Mouse (Mus musculus): ENCODE data around the gene Nusap1. TPM values are rescaled to one million over a fixed set of nuclear protein-coding genes. Genes with fewer than 3 reads are reported as not detected.
"Not testable (repeated sequence)": the region's sequence is repeated elsewhere in the genome, so short reads cannot be mapped to it uniquely, and the experiment has no call there.

The Nusap1 gene
- polyA plus RNA-seq, 1 experiment from 2014 or later: 72.8 TPM

DNA sequence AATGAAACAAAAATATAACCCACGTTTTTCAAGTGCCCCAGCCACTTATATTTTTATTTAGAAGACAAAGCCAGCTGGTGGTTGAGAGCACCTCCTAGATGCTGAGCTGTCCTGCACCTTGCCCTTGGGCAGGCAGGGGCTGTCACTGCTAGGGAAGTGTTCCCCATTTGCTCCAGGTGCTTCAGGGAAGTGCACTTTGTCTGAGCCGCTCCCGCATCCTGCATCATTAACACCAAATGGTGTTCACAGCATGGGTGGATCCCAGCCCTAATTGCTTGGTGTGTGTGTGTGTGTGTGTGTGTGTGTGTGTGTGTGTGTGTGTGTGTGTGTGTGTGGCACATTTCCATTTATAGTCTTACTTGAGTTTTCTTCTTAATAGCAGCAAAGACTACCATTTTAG is 16.5 kb upstream of the Nusap1 start:
- H3K27ac ChIP-seq; H3K9me3 ChIP-seq; H3K4me1 ChIP-seq (replicated peaks); DNase-seq (ENCODE audit: low spot score); H3K4me3 ChIP-seq; H3K27me3 ChIP-seq (ENCODE audit: insufficient read depth, poor library complexity, severe bottlenecking): not testable (repeated sequence)
- peaks cover 95% of the 10 kb centered on the region for H3K36me3 ChIP-seq
- 77% methylated on average over 3 of the region's 3 CpGs for WGBS

DNA sequence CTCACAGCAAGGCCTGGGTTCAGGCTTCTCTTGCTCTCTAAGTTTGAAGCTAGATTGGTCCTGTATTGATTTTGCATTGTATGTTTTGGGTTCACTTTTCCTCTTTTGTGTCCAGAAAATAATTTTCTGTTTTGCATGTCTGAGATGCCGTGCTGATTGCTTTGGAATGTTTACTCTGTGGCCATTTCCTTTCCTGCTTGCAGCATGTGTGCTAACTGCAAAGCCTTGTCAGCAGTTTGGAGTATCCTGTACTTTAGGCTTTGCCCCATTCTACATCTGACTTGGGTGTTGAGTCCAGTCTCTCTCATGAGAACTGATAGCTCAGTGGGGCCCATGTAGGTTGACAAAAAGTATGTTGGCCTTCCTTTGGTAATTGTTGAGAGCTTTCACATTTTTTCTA is 15.6 kb upstream of the Nusap1 start:
- H3K36me3 ChIP-seq: peaks cover 95% of the 10 kb centered on the region
- no peak overlapping the region for H3K27ac ChIP-seq
- DNase-seq (ENCODE audit: low spot score): no peak
- 84% methylated on average over 1 of the region's 1 CpGs for WGBS
- H3K4me3 ChIP-seq: no peak overlapping the region
- H3K4me1 ChIP-seq (replicated peaks): no peaks in the 10 kb centered on the region
- H3K9me3 ChIP-seq: no peaks in the 10 kb centered on the region
- H3K27me3 ChIP-seq (ENCODE audit: insufficient read depth, poor library complexity, severe bottlenecking): no peaks in the 10 kb centered on the region

DNA sequence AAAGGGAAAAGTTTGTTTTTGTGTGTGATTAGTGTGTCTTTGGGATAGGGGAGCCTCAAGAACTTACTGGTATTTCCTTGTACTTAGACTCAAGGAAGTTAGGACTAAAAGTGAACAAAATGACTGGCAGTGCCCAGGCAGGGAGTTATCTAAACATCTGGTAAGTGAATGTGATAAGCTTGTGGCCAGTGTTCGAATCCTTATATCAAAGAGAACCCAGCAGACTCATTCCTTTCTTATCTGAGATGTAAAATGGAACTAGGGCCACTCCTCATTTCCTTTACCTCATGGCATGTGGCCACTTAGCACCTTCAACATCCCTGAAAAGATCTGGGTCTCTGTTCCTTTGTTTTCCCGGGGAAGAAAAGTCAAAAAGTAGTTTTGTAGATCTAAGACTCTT is 14.2 kb upstream of the Nusap1 start:
- 75% methylated on average over 2 of the region's 2 CpGs for WGBS

DNA sequence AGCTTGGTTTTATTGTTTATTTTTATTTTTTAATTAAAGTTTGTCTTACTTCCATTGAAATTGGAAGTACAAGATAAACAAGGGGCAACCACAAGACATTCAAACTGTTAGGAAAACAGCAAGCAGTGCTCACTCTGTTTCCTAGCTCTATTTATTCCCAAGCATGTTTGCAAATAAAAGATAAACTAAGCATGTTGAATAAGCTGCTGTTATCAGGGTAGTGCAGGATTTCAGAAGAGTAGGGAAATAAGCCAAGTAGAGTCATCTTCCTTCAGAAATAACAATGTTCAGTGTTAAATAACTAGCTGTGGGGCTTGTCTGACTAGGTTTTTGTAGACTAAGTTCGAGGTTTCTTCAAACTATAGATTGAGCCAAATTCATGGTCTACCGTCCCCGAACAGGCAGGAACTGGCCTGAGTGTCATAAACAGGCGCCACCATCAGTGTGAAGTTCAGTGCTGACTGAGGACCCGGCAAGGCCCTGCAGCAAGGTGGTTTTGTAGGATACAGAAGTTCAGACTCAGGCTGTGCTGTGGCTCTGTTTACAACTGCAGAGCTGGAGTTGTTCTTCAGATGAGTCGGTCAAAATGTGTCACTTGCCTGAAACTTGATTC is 12.6 kb upstream of the Nusap1 start:
- Histone ChIP-seq H3K27ac (no peak overlapping the region), H3K27me3 (ENCODE audit: insufficient read depth, poor library complexity, severe bottlenecking) (no peaks in the 10 kb centered on the region), H3K4me1 (replicated peaks) (no peaks in the 10 kb centered on the region), H3K4me3 (no peak overlapping the region), H3K9me3 (no peaks in the 10 kb centered on the region), H3K36me3 (peaks cover 96% of the 10 kb centered on the region)
- 91% methylated on average over 6 of the region's 6 CpGs for WGBS
- no peak for DNase-seq (ENCODE audit: low spot score)

More for the DNA sequence above, 14.2 kb upstream of the Nusap1 start:
- Histone ChIP-seq H3K4me3 (no peak overlapping the region), H3K36me3 (peaks cover 96% of the 10 kb centered on the region), H3K27ac (no peak overlapping the region), H3K9me3 (no peaks in the 10 kb centered on the region), H3K4me1 (replicated peaks) (no peaks in the 10 kb centered on the region), H3K27me3 (ENCODE audit: insufficient read depth, poor library complexity, severe bottlenecking) (no peaks in the 10 kb centered on the region)
- DNase-seq (ENCODE audit: low spot score): no peak

DNA sequence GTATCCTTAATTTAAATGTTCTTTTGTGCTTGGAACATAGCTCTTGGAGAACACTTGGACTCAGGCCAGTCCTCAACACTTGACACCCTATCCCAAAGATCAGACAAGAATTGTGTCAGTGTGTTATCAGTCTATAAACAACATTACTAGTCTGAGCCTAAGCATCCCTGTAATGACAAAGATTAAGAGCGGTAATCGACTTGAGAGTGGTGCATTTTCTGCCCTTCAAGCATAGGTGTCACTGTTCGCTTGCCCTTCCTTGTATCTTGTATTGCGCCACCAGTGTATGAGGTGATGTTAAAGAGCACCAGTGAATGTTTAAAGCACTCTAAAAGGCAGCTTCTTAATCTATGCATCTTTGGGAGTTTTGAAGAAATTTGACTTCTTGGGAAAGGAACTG is 11.1 kb upstream of the Nusap1 start:
- Histone ChIP-seq H3K4me1 (replicated peaks) (no peaks in the 10 kb centered on the region), H3K9me3 (no peaks in the 10 kb centered on the region), H3K27ac (no peak overlapping the region), H3K27me3 (ENCODE audit: insufficient read depth, poor library complexity, severe bottlenecking) (no peaks in the 10 kb centered on the region), H3K36me3 (peaks cover 96% of the 10 kb centered on the region), H3K4me3 (no peak overlapping the region)
- no peak for DNase-seq (ENCODE audit: low spot score)
- WGBS: 95% methylated on average over 4 of the region's 4 CpGs

DNA sequence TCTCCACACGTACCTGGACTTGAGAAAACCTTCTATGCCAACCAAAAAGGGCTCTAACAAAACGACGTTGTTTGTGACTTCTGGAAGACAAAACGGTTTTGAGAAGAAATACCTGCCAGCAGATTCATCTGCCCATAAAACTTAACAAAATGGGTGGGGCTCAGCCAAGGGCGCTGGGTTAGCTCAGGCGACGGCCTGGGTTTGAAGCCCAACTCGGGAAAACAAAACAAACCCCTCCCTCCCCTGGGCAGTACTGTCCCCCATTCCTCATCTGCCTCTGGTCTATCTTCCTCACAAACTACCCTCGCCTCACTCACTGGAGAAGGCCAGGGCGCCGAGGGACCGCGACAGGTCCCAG is 278 bp upstream of the Nusap1 start:
- 1% methylated on average over 13 of the region's 13 CpGs for WGBS

DNA sequence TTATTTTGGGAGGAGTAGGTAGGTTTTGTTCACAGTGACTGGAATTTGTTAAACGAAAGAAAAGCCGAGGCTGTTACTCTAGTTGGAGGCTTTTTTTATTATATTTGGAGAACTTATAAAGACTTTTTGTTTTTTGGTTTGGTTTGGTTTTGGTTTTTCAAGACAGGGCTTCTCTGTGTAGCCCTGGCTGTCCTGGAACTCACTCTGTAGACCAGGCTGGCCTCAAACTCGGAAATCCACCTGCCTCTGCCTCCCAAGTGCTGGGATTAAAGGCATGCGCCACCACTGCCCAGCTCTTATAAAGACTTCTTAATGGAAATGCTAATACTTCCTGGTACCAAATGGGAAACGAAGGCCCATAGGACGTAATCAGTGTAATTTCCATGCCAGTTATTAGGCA is 904 bp downstream of the Nusap1 start:
- DNase-seq (ENCODE audit: low spot score): not testable (repeated sequence)
- 22% methylated on average over 6 of the region's 6 CpGs for WGBS

More for the DNA sequence above, 278 bp upstream of the Nusap1 start:
- DNase-seq (ENCODE audit: low spot score): no peak
- H3K27ac ChIP-seq: peak overlapping the region; percentile 92
- peaks cover 34% of the 10 kb centered on the region for H3K4me1 ChIP-seq (replicated peaks)
- H3K36me3 ChIP-seq: peaks cover 24% of the 10 kb centered on the region
- no peaks in the 10 kb centered on the region for H3K27me3 ChIP-seq (ENCODE audit: insufficient read depth, poor library complexity, severe bottlenecking)
- no peaks in the 10 kb centered on the region for H3K9me3 ChIP-seq
- H3K4me3 ChIP-seq: peak overlapping the region; percentile 88

DNA sequence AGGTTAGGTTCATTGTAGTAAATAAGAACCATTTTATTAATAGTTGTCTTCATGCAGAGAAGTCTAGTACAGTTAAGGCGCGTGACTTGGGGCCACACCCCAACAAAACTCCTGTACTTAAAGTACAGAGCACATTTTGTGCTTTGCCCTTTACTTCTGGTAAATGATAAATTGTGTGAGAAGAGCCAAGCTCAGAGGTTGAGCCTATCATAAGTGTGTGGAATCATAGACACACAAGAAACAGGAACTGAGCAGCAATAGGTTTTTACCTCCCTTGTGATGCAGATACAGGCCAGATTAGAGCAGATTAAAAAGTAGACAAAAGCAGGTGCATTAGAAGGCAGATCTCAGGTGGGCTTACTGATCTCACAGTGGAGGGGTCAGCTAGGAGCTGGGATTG is 3.2 kb downstream of the Nusap1 start:
- Histone ChIP-seq H3K4me1 (replicated peaks) (peaks cover 34% of the 10 kb centered on the region), H3K27ac (no peak overlapping the region), H3K4me3 (peak overlapping the region; percentile 18; the same call in 1 of the 2 replicates), H3K36me3 (peaks cover 41% of the 10 kb centered on the region), H3K27me3 (ENCODE audit: insufficient read depth, poor library complexity, severe bottlenecking) (no peaks in the 10 kb centered on the region), H3K9me3 (no peaks in the 10 kb centered on the region)
- over 99% methylated on average over 2 of the region's 2 CpGs for WGBS
- DNase-seq (ENCODE audit: low spot score): no peak

More for the DNA sequence above, 904 bp downstream of the Nusap1 start:
- H3K9me3 ChIP-seq; H3K27me3 ChIP-seq (ENCODE audit: insufficient read depth, poor library complexity, severe bottlenecking): not testable (repeated sequence)
- H3K36me3 ChIP-seq: peaks cover 24% of the 10 kb centered on the region
- peak overlapping the region; percentile 92 for H3K27ac ChIP-seq
- H3K4me3 ChIP-seq: peak overlapping the region; percentile 88
- peaks cover 34% of the 10 kb centered on the region for H3K4me1 ChIP-seq (replicated peaks)

DNA sequence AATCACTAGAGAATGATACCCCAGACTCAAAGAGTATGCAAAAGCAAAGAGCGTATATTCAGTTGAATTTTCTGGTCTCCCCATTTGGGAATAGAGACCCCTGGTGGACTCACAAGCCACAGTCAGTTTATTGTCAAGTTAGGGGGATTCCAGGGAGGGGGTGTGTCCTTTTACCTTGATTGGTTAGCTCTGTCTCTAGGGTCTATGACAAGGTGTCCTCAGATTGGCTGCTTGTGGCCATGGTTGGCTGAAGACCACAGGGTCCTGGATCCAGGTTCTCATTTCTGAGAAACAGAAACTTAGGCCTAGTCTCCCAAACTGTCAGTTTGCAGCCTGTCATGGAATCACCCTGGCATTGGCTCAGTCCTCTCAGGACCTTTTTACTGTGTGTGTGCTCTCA is 18.7 kb downstream of the Nusap1 start:
- 83% methylated on average over 1 of the region's 1 CpGs for WGBS
- no peaks in the 10 kb centered on the region for H3K4me1 ChIP-seq (replicated peaks)
- no peak overlapping the region for H3K4me3 ChIP-seq
- H3K27ac ChIP-seq: no peak overlapping the region
- no peaks in the 10 kb centered on the region for H3K27me3 ChIP-seq (ENCODE audit: insufficient read depth, poor library complexity, severe bottlenecking)
- no peaks in the 10 kb centered on the region for H3K9me3 ChIP-seq
- H3K36me3 ChIP-seq: peaks cover 99% of the 10 kb centered on the region
- DNase-seq (ENCODE audit: low spot score): no peak

DNA sequence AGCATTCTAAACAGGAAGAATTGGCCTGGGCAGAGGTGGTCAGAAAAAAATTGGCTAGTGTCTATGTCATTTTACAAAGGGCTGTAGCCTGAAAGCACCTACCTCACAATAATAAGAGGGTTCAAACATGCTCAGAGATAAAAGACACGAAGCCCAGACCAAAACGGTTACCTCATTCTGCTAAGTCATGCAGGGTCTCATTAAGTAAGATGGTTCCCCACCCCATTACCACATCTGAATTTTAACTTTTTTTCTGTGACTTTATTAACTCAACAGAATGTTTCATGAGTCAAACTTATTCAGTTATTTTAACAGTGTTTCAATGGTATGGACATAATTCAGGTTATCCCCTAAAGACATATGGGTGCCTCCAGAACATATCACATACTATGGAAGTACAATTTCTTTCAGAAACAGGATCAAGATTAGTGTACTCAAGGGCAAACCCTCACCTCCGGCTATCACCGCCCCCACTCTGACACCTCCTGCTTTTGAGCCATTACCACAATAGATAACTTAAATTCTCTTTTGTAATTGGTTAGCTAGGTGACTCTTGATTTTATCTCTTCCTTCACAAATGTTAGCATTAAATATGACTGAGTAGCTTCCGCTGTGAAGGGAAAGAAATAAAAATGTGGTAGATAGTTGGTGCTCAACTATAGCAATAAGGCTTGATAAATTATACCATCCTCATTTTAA is 23.3 kb downstream of the Nusap1 start:
- Histone ChIP-seq H3K9me3 (no peaks in the 10 kb centered on the region), H3K27me3 (ENCODE audit: insufficient read depth, poor library complexity, severe bottlenecking) (no peaks in the 10 kb centered on the region), H3K27ac (no peak overlapping the region), H3K4me1 (replicated peaks) (no peaks in the 10 kb centered on the region), H3K36me3 (peaks cover 99% of the 10 kb centered on the region), H3K4me3 (no peak overlapping the region)
- WGBS: 96% methylated on average over 5 of the region's 5 CpGs
- no peak for DNase-seq (ENCODE audit: low spot score)

DNA sequence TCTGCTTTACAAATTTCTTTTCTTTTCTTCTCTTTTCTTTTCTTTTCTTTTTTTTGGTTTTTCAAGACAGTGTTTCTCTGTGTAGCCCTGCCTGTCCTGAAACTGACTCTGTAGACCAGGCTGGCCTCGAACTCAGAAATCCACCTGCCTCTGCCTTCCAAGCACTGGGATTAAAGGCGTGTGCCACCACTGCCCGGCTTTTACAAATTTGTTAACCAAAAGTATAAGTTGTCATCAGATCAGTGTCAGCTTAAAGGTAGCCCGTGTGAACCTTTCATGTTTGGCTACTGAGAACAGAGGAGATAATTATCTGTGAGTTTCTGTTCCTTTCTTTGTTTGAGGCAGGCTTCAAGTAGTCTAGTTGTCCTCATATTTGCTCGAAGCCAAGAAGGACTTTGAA is 26.2 kb downstream of the Nusap1 start:
- 93% methylated on average over 5 of the region's 5 CpGs for WGBS
- no peaks in the 10 kb centered on the region for H3K4me1 ChIP-seq (replicated peaks)
- H3K4me3 ChIP-seq: no peak overlapping the region
- no peaks in the 10 kb centered on the region for H3K9me3 ChIP-seq
- H3K27me3 ChIP-seq (ENCODE audit: insufficient read depth, poor library complexity, severe bottlenecking): no peaks in the 10 kb centered on the region
- no peak for DNase-seq (ENCODE audit: low spot score)
- H3K36me3 ChIP-seq: peaks cover 99% of the 10 kb centered on the region
- no peak overlapping the region for H3K27ac ChIP-seq

DNA sequence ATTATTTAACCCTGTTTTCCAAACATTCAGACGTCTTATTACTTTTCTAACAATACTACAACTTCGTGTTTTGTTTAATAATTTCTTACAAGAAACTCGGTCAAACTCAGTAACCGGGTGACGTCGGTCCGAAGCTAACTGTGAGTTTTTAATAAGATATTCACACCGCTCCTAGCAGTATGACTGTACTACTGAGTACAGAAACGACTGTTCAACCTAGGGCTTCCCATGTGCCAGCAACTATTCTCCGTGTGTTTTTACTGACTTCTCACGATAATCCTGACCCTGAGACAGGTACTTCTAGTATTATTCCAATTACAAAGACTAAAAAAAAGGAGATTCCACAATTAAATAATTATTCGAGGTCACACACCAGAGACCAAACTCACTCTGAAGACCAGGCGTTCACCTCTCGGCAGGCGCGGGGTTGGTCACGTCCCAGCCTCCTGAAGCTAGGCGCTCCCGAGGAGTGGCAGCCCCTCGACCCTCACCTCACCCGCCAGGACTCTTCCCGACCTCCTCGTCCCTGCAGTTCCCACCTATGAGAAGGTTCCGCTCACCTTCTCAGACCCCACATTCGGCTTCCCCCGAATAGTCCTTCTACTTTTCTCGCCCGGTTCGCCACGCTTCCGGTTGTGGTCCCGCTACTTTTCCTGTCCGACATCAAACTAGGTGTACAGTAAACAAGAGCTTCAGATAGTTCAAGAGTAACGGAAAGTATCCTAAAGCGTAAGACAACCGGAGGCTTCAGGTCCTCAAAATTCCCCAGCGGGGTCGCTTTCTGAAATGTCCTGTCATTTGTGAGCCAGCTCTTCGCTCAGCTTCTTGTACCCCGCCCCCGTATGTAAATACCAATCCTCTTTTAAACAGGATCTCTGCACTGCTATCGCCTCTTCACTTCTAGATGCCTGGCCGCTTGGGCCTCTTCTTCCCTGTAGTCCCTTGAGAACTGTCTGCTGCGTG is 44.4 kb downstream of the Nusap1 start, which contains the start of gene Ndufaf1:
TSS of gene Ndufaf1 (minus strand) at position 608 of the 963 bp plus-strand sequence.
- Histone ChIP-seq H3K9me3 (no peaks in the 10 kb centered on the region), H3K4me3 (peak within 1 kb of the TSS; percentile 75), H3K27me3 (ENCODE audit: insufficient read depth, poor library complexity, severe bottlenecking) (no peaks in the 10 kb centered on the region), H3K27ac (peak within 1 kb of the TSS; percentile 80), H3K4me1 (replicated peaks) (peaks cover 11% of the 10 kb centered on the region), H3K36me3 (peaks cover 23% of the 10 kb centered on the region)
- peak; percentile 77 for DNase-seq (ENCODE audit: low spot score)
- 2% methylated on average over 44 of the region's 44 CpGs for WGBS

DNA sequence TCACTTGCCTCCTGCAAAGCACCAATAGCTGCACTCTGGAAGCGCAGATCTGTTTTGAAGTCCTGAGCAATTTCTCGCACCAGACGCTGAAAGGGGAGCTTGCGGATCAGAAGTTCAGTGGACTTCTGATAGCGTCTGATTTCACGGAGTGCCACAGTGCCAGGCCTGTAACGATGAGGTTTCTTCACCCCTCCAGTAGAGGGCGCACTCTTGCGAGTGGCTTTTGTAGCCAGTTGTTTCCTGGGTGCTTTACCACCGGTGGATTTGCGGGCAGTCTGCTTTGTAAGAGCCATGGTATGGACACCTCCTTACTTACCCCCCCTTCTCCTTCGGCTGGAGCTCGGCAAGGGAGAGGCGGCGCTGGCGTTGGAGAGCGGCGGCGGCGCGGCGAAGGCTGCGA is 47.6 kb downstream of the Nusap1 start:
- WGBS: 68% methylated on average over 22 of the region's 23 CpGs
- H3K4me1 ChIP-seq (replicated peaks): peaks cover 11% of the 10 kb centered on the region
- H3K9me3 ChIP-seq; H3K27ac ChIP-seq; DNase-seq (ENCODE audit: low spot score); H3K36me3 ChIP-seq; H3K4me3 ChIP-seq; H3K27me3 ChIP-seq (ENCODE audit: insufficient read depth, poor library complexity, severe bottlenecking): not testable (repeated sequence)

All from hindbrain, embryonic 10.5 days (tissue).